ENCODE assay signal across 20 mouse cellular contexts in the genomic region with DNA sequence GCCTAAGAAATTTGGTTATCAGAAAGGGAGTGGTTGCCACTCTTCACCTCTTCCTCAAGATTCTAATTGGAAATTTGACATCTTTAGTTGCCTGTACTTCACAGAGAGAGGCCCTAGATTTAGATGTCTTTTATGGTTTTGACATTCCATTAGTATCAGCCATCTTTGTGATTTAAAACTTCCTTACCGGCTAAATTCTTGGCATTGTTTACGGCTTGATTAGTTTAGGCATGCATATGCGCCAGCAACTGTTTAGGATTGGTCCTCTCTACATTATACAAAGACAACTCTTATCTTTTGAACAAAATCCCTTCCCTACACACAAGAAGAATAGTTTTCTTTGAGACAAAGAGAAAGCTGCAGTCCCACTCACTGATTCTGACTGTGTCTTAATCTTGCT.
"Had no signal": no experiment of that assay in that cellular context is flagged by ENCODE, and none has a peak within 500 bp of the region (broad histone marks: within the 10 kb centered on the region; RNA-seq: fewer than 3 reads in every experiment).

No protein-coding gene starts in this region.

- H3K9ac ChIP-seq: limb, embryonic 12.5 days; limb, embryonic 15.5 days; liver, embryonic 14.5 days; liver, postnatal 0 days; lung, embryonic 15.5 days had no signal

- H3K4me2 ChIP-seq: limb, embryonic 12.5 days; limb, embryonic 15.5 days; liver, embryonic 11.5 days; lung, embryonic 15.5 days; midbrain, embryonic 11.5 days had no signal

- H3K4me3 ChIP-seq: left cerebral cortex, adult 2 months; limb, embryonic 12.5 days; limb, embryonic 15.5 days; lung, embryonic 15.5 days had no signal

- H3K27me3 ChIP-seq: limb, embryonic 12.5 days; limb, embryonic 15.5 days; lung, embryonic 15.5 days had no signal

- H3K27ac ChIP-seq: left cerebral cortex, adult 2 months; limb, embryonic 12.5 days; limb, embryonic 15.5 days; liver, embryonic 14.5 days; lung, embryonic 15.5 days; stomach, postnatal 0 days had no signal

- H3K9me3 ChIP-seq: limb, embryonic 12.5 days; limb, embryonic 15.5 days; lung, embryonic 15.5 days had no signal

- H3K36me3 ChIP-seq: limb, embryonic 12.5 days; limb, embryonic 15.5 days; lung, embryonic 15.5 days had no signal

- ATAC-seq: inflammation-experienced regulatory T-cells, adult 6 months; intestine, embryonic 16.5 days; liver, postnatal 0 days had no signal

- DNase-seq: kidney, adult 2 months; kidney, postnatal 36 days; layer of hippocampus, postnatal 36 days; left cerebral cortex, postnatal 4 days; liver, postnatal 0 days; lung, postnatal 14 days; lung, postnatal 4 days; midbrain, embryonic 14.5 days; thymus, adult 2 months; thymus, postnatal 36 days had no signal

- H3K4me1 ChIP-seq: limb, embryonic 12.5 days; limb, embryonic 15.5 days had no signal
